Mouse (Mus musculus) gastrocnemius, postnatal 10 days (tissue): ENCODE measurements around the gene Dhx58. TPM values are rescaled to one million over a fixed set of nuclear protein-coding genes. Genes with fewer than 3 reads are reported as not detected.

ENCODE experiments used
- DNase-seq: peaks from one replicate; pipeline ENCODE4 v3.0.0; 2021; ENCODE audit warnings: mixed read lengths
- long read RNA-seq, 2 experiments: library from polyadenylated mRNA; stranded (forward); transcript quantifications; one replicate each; pipeline ENCODE4 v2.0.0; 2021
- total RNA-seq, 2 experiments: library from RNA; stranded (reverse); gene quantifications; 2 replicates each; pipeline ENCODE4 v1.2.3; 2021

The Dhx58 gene
- total RNA-seq, result under 1 TPM; 0.45 to 0.52 TPM
- long read RNA-seq, experiment 1, partial matches to known transcripts, result 1 of 2 reads
- long read RNA-seq, experiment 1, other reads (novel, unspliced or antisense), result 0 of 2 reads
- long read RNA-seq, experiment 2, result 0 reads

GRCm38 (mm10) chr11:100703851-100704531 is at the start of gene Dhx58:
Gene Dhx58 (minus strand): TSS chr11:100704271.
- no peak for DNase-seq

- no peak for DNase-seq
Measured at GRCm38 (mm10) chr11:100752294-100752693, 48.2 kb upstream of the Dhx58 start.

GRCm38 (mm10) chr11:100750127-100750526 is 46.1 kb upstream of the Dhx58 start:
- DNase-seq, result no peak

- no peak for DNase-seq
Measured at GRCm38 (mm10) chr11:100749469-100749868, 45.4 kb upstream of the Dhx58 start.

GRCm38 (mm10) chr11:100748620-100749019 is 44.5 kb upstream of the Dhx58 start:
- DNase-seq, result no peak

GRCm38 (mm10) chr11:100747114-100747513 is 43.0 kb upstream of the Dhx58 start:
- DNase-seq, result no peak

- no peak for DNase-seq
Measured at GRCm38 (mm10) chr11:100746546-100746945, 42.5 kb upstream of the Dhx58 start.

- DNase-seq, result no peak
Measured at GRCm38 (mm10) chr11:100745085-100745484, 41.0 kb upstream of the Dhx58 start.

GRCm38 (mm10) chr11:100741348-100741747 is 37.3 kb upstream of the Dhx58 start:
- DNase-seq, result peak; percentile 84

GRCm38 (mm10) chr11:100738749-100739148 is 34.7 kb upstream of the Dhx58 start:
- no peak for DNase-seq

GRCm38 (mm10) chr11:100738066-100738604 is 34.1 kb upstream of the Dhx58 start, which contains the start of gene Rab5c:
Gene Rab5c (minus strand): TSS chr11:100738215.
- peak; percentile 95 for DNase-seq

GRCm38 (mm10) chr11:100737105-100737733 is 33.1 kb upstream of the Dhx58 start:
- no peak for DNase-seq

GRCm38 (mm10) chr11:100736746-100737080 is 32.6 kb upstream of the Dhx58 start:
- no peak for DNase-seq

- no peak for DNase-seq
Measured at GRCm38 (mm10) chr11:100735954-100736745, 32.1 kb upstream of the Dhx58 start.

GRCm38 (mm10) chr11:100735134-100735865 is 31.2 kb upstream of the Dhx58 start:
- DNase-seq, result no peak

GRCm38 (mm10) chr11:100730477-100731205 is 26.6 kb upstream of the Dhx58 start:
- no peak for DNase-seq

- DNase-seq, result no peak
Measured at GRCm38 (mm10) chr11:100729976-100730375, 25.9 kb upstream of the Dhx58 start.

- no peak for DNase-seq
Measured at GRCm38 (mm10) chr11:100728601-100729000, 24.5 kb upstream of the Dhx58 start.

- no peak for DNase-seq
Measured at GRCm38 (mm10) chr11:100727201-100727600, 23.1 kb upstream of the Dhx58 start.

GRCm38 (mm10) chr11:100724919-100725512 is 20.9 kb upstream of the Dhx58 start:
- DNase-seq, result no peak
